Mouse (Mus musculus) CD8-positive naive resting alpha-beta T cell, adult 2 months (primary cell): ENCODE data around the gene Cd2bp2.

Source experiments
- DNase-seq, 2 experiments: peaks; one replicate each; pipeline ENCODE4 v3.0.0; 2022; ENCODE audit warnings: low read depth in 2 of 2, low spot score in 2 of 2

Gene Cd2bp2

GRCm38 (mm10) chr7:127144412-127144811, 51.4 kb downstream of the Cd2bp2 start:
- DNase-seq = peak; percentile 51 to 71

- no peak for DNase-seq
Observed at GRCm38 (mm10) chr7:127142666-127143065, 53.2 kb downstream of the Cd2bp2 start.

- no peak for DNase-seq
Observed at GRCm38 (mm10) chr7:127142214-127142613, 53.6 kb downstream of the Cd2bp2 start.
